Mouse (Mus musculus): ENCODE data around the gene Bnipl. TPM values are rescaled to one million over a fixed set of nuclear protein-coding genes. Genes with fewer than 3 reads are reported as not detected.

Bnipl gene
- polyA plus RNA-seq, 1 experiment from 2014 or later: 9.2 TPM

- Histone ChIP-seq H3K9me3 (replicated peaks; ENCODE audit: control insufficient read depth, low read length) (no peaks in the 10 kb centered on the region), H3K27ac (ENCODE audit: low read length) (no peak overlapping the region), H3K4me2 (ENCODE audit: low read depth, low read length) (no peak overlapping the region), H3K4me1 (ENCODE audit: control insufficient read depth, insufficient read depth, low read length) (peaks cover 6% of the 10 kb centered on the region; the same call in 1 of the 2 replicates), H3K27me3 (ENCODE audit: control insufficient read depth, insufficient read depth, low read length) (no peaks in the 10 kb centered on the region), H3K4me3 (replicated peaks; ENCODE audit: low read length) (no peak overlapping the region), H3K36me3 (ENCODE audit: control insufficient read depth, insufficient read depth, low read length) (no peaks in the 10 kb centered on the region), H3K9ac (ENCODE audit: low read length) (no peak overlapping the region)
- 88% methylated on average over 5 of the region's 5 CpGs for WGBS
- ATAC-seq (ENCODE audit: insufficient read depth, low FRiP score): no peak
These were observed 22.5 kb upstream of the Bnipl start for GRCm38 (mm10) chr3:95273471-95273870.

GRCm38 (mm10) chr3:95270766-95271364 lies 19.9 kb upstream of the Bnipl start:
- H3K27me3 ChIP-seq (ENCODE audit: control insufficient read depth, insufficient read depth, low read length): no peaks in the 10 kb centered on the region
- H3K4me3 ChIP-seq (replicated peaks; ENCODE audit: low read length): no peak overlapping the region
- H3K4me1 ChIP-seq (ENCODE audit: control insufficient read depth, insufficient read depth, low read length): no peaks in the 10 kb centered on the region
- peaks cover 9% of the 10 kb centered on the region for H3K36me3 ChIP-seq (ENCODE audit: control insufficient read depth, insufficient read depth, low read length)
- H3K4me2 ChIP-seq (ENCODE audit: low read depth, low read length): no peak overlapping the region
- WGBS: 71% methylated on average over 12 of the region's 12 CpGs
- H3K9ac ChIP-seq (ENCODE audit: low read length): no peak overlapping the region
- ATAC-seq (ENCODE audit: insufficient read depth, low FRiP score): peak; percentile 49; the same call in 1 of the 2 replicates
- H3K27ac ChIP-seq (ENCODE audit: low read length): peak overlapping the region; percentile 14; the same call in 1 of the 2 replicates
- no peaks in the 10 kb centered on the region for H3K9me3 ChIP-seq (replicated peaks; ENCODE audit: control insufficient read depth, low read length)

GRCm38 (mm10) chr3:95269789-95270188 lies 18.8 kb upstream of the Bnipl start:
- WGBS: 89% methylated on average over 5 of the region's 5 CpGs
- Histone ChIP-seq H3K4me3 (replicated peaks; ENCODE audit: low read length) (no peak overlapping the region), H3K4me1 (ENCODE audit: control insufficient read depth, insufficient read depth, low read length) (no peaks in the 10 kb centered on the region), H3K9me3 (replicated peaks; ENCODE audit: control insufficient read depth, low read length) (no peaks in the 10 kb centered on the region), H3K27me3 (ENCODE audit: control insufficient read depth, insufficient read depth, low read length) (no peaks in the 10 kb centered on the region), H3K4me2 (ENCODE audit: low read depth, low read length) (no peak overlapping the region), H3K9ac (ENCODE audit: low read length) (no peak overlapping the region), H3K36me3 (ENCODE audit: control insufficient read depth, insufficient read depth, low read length) (peaks cover 9% of the 10 kb centered on the region), H3K27ac (ENCODE audit: low read length) (no peak overlapping the region)
- ATAC-seq (ENCODE audit: insufficient read depth, low FRiP score): no peak

- Histone ChIP-seq H3K9ac (ENCODE audit: low read length) (no peak overlapping the region), H3K4me1 (ENCODE audit: control insufficient read depth, insufficient read depth, low read length) (no peaks in the 10 kb centered on the region), H3K4me2 (ENCODE audit: low read depth, low read length) (no peak overlapping the region), H3K27me3 (ENCODE audit: control insufficient read depth, insufficient read depth, low read length) (no peaks in the 10 kb centered on the region), H3K36me3 (ENCODE audit: control insufficient read depth, insufficient read depth, low read length) (peaks cover 9% of the 10 kb centered on the region), H3K4me3 (replicated peaks; ENCODE audit: low read length) (no peak overlapping the region), H3K27ac (ENCODE audit: low read length) (no peak overlapping the region), H3K9me3 (replicated peaks; ENCODE audit: control insufficient read depth, low read length) (no peaks in the 10 kb centered on the region)
- no peak for ATAC-seq (ENCODE audit: insufficient read depth, low FRiP score)
These were observed 16.9 kb upstream of the Bnipl start for GRCm38 (mm10) chr3:95267855-95268254.

- no peak for ATAC-seq (ENCODE audit: insufficient read depth, low FRiP score)
- Histone ChIP-seq H3K4me1 (ENCODE audit: control insufficient read depth, insufficient read depth, low read length) (no peaks in the 10 kb centered on the region), H3K9me3 (replicated peaks; ENCODE audit: control insufficient read depth, low read length) (no peaks in the 10 kb centered on the region), H3K9ac (ENCODE audit: low read length) (no peak overlapping the region), H3K4me2 (ENCODE audit: low read depth, low read length) (no peak overlapping the region), H3K27ac (ENCODE audit: low read length) (no peak overlapping the region), H3K4me3 (replicated peaks; ENCODE audit: low read length) (no peak overlapping the region), H3K36me3 (ENCODE audit: control insufficient read depth, insufficient read depth, low read length) (peaks cover 9% of the 10 kb centered on the region), H3K27me3 (ENCODE audit: control insufficient read depth, insufficient read depth, low read length) (no peaks in the 10 kb centered on the region)
- WGBS: 92% methylated on average over 3 of the region's 3 CpGs
These were observed 15.1 kb upstream of the Bnipl start for GRCm38 (mm10) chr3:95266052-95266451.

GRCm38 (mm10) chr3:95264724-95265123 lies 13.7 kb upstream of the Bnipl start:
- Histone ChIP-seq H3K4me3 (replicated peaks; ENCODE audit: low read length) (no peak overlapping the region), H3K4me1 (ENCODE audit: control insufficient read depth, insufficient read depth, low read length) (no peaks in the 10 kb centered on the region)

GRCm38 (mm10) chr3:95263089-95263739 lies 12.2 kb upstream of the Bnipl start:
- Histone ChIP-seq H3K4me2 (ENCODE audit: low read depth, low read length) (no peak overlapping the region), H3K9ac (ENCODE audit: low read length) (peak overlapping the region; percentile 11; the same call in 1 of the 2 replicates), H3K36me3 (ENCODE audit: control insufficient read depth, insufficient read depth, low read length) (peaks cover 18% of the 10 kb centered on the region), H3K4me1 (ENCODE audit: control insufficient read depth, insufficient read depth, low read length) (no peaks in the 10 kb centered on the region), H3K27me3 (ENCODE audit: control insufficient read depth, insufficient read depth, low read length) (no peaks in the 10 kb centered on the region), H3K9me3 (replicated peaks; ENCODE audit: control insufficient read depth, low read length) (no peaks in the 10 kb centered on the region), H3K4me3 (replicated peaks; ENCODE audit: low read length) (no peak overlapping the region), H3K27ac (ENCODE audit: low read length) (no peak overlapping the region)
- WGBS: 47% methylated on average over 11 of the region's 11 CpGs
- peak; percentile 64; the same call in 1 of the 2 replicates for ATAC-seq (ENCODE audit: insufficient read depth, low FRiP score)

More at GRCm38 (mm10) chr3:95264724-95265123, 13.7 kb upstream of the Bnipl start:
- Histone ChIP-seq H3K4me2 (ENCODE audit: low read depth, low read length) (no peak overlapping the region), H3K9me3 (replicated peaks; ENCODE audit: control insufficient read depth, low read length) (no peaks in the 10 kb centered on the region), H3K36me3 (ENCODE audit: control insufficient read depth, insufficient read depth, low read length) (peaks cover 11% of the 10 kb centered on the region), H3K27me3 (ENCODE audit: control insufficient read depth, insufficient read depth, low read length) (no peaks in the 10 kb centered on the region), H3K27ac (ENCODE audit: low read length) (no peak overlapping the region), H3K9ac (ENCODE audit: low read length) (no peak overlapping the region)
- no peak for ATAC-seq (ENCODE audit: insufficient read depth, low FRiP score)
- WGBS: 86% methylated on average over 1 of the region's 1 CpGs

- H3K9me3 ChIP-seq (replicated peaks; ENCODE audit: control insufficient read depth, low read length): no peaks in the 10 kb centered on the region
- H3K36me3 ChIP-seq (ENCODE audit: control insufficient read depth, insufficient read depth, low read length): peaks cover 13% of the 10 kb centered on the region; the same call in 1 of the 2 replicates
- no peak for ATAC-seq (ENCODE audit: insufficient read depth, low FRiP score)
- no peak overlapping the region for H3K4me3 ChIP-seq (replicated peaks; ENCODE audit: low read length)
- no peaks in the 10 kb centered on the region for H3K27me3 ChIP-seq (ENCODE audit: control insufficient read depth, insufficient read depth, low read length)
- H3K9ac ChIP-seq (ENCODE audit: low read length): no peak overlapping the region
- H3K4me2 ChIP-seq (ENCODE audit: low read depth, low read length): no peak overlapping the region
- H3K4me1 ChIP-seq (ENCODE audit: control insufficient read depth, insufficient read depth, low read length): no peaks in the 10 kb centered on the region
- no peak overlapping the region for H3K27ac ChIP-seq (ENCODE audit: low read length)
- 85% methylated on average over 4 of the region's 4 CpGs for WGBS
These were observed 11.0 kb upstream of the Bnipl start for GRCm38 (mm10) chr3:95261975-95262374.

GRCm38 (mm10) chr3:95256931-95257330 lies 5.9 kb upstream of the Bnipl start:
- Histone ChIP-seq H3K4me2 (ENCODE audit: low read depth, low read length) (no peak overlapping the region), H3K4me1 (ENCODE audit: control insufficient read depth, insufficient read depth, low read length) (no peaks in the 10 kb centered on the region), H3K9me3 (replicated peaks; ENCODE audit: control insufficient read depth, low read length) (no peaks in the 10 kb centered on the region), H3K36me3 (ENCODE audit: control insufficient read depth, insufficient read depth, low read length) (peaks cover 14% of the 10 kb centered on the region; the same call in 1 of the 2 replicates), H3K27ac (ENCODE audit: low read length) (no peak overlapping the region), H3K4me3 (replicated peaks; ENCODE audit: low read length) (no peak overlapping the region), H3K9ac (ENCODE audit: low read length) (no peak overlapping the region), H3K27me3 (ENCODE audit: control insufficient read depth, insufficient read depth, low read length) (no peaks in the 10 kb centered on the region)
- WGBS: 85% methylated on average over 5 of the region's 5 CpGs
- ATAC-seq (ENCODE audit: insufficient read depth, low FRiP score): no peak
